Mouse (Mus musculus): ENCODE measurements around the gene Olfm2.
"Not testable (repeated sequence)": the region's sequence is repeated elsewhere in the genome, so short reads cannot be mapped to it uniquely, and the experiment has no call there.

The Olfm2 gene

GRCm38 (mm10) chr9:20651602-20652259, 94.4 kb downstream of the Olfm2 start, which contains the start of gene Pin1:
TSS of gene Pin1 (plus strand) at chr9:20652095.
- peak; percentile 100 for DNase-seq

- DNase-seq = no peak
Measured at GRCm38 (mm10) chr9:20645121-20645520, 101.0 kb downstream of the Olfm2 start.

- DNase-seq = peak; percentile 76
Measured at GRCm38 (mm10) chr9:20644360-20645081, 101.6 kb downstream of the Olfm2 start, which contains the start of gene Fbxl12. TSS of gene Fbxl12 (minus strand) at chr9:20644767.

GRCm38 (mm10) chr9:20643781-20644180, 102.4 kb downstream of the Olfm2 start:
- no peak for DNase-seq

GRCm38 (mm10) chr9:20642896-20643466, 103.2 kb downstream of the Olfm2 start:
- DNase-seq = peak; percentile 73

- no peak for DNase-seq
Measured at GRCm38 (mm10) chr9:20642101-20642895, 103.9 kb downstream of the Olfm2 start, which contains the start of gene Ubl5. TSS of gene Ubl5 (plus strand) at chr9:20642878.

- DNase-seq = no peak
Measured at GRCm38 (mm10) chr9:20641501-20641900, 104.6 kb downstream of the Olfm2 start.

- no peak for DNase-seq
Measured at GRCm38 (mm10) chr9:20639486-20639885, 106.7 kb downstream of the Olfm2 start.

- no peak for DNase-seq
Measured at GRCm38 (mm10) chr9:20638552-20638951, 107.6 kb downstream of the Olfm2 start.

- DNase-seq = no peak
Measured at GRCm38 (mm10) chr9:20636790-20637189, 109.4 kb downstream of the Olfm2 start.

- DNase-seq = no peak
Measured at GRCm38 (mm10) chr9:20636256-20636655, 109.9 kb downstream of the Olfm2 start.

- not testable (repeated sequence) for DNase-seq
Measured at GRCm38 (mm10) chr9:20635676-20636075, 110.5 kb downstream of the Olfm2 start.

GRCm38 (mm10) chr9:20631332-20631731, 114.8 kb downstream of the Olfm2 start:
- no peak for DNase-seq
